Mouse (Mus musculus) adrenal gland, postnatal 14 days (tissue): ENCODE data around the gene Commd3. TPM values are rescaled to one million over a fixed set of nuclear protein-coding genes. Genes with fewer than 3 reads are reported as not detected.

Experiments used
- DNase-seq: peaks from one replicate; pipeline ENCODE4 v3.0.0; 2021; ENCODE audit warnings: mixed read lengths
- total RNA-seq: library from RNA; stranded (reverse); gene quantifications from 2 replicates; pipeline ENCODE4 v1.2.3, GENCODE M21; 2021

Gene Commd3
- total RNA-seq, 1 experiment from 2014 or later = 105 TPM

DNA sequence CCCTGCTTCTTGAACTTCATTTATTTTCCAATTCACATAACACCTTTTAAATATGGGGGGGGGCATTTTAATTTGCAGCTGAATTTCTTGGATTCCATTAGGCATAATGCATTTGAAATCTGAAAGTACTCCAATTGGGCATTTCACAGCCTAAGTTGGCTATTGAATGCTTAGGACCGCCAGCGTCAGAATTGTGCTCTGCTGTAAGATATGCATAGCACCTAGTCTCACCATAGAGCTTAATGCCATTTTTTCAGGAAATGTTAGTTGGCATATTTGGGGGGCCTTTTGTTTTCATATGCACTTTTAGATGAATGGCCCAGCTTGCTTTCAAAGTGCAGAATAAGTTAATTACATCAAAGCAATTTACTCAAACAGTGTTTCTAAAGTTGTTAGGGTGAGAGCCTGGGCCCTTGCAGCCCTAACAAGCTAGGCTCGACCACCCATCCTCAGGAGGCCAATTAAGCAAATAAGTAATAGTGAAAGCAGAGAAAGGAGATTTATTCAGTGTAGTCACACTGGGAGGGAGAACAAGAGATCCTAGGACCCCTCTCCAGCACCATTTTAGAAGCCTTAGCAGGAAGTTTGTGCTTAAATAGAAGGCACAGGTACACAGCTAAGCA is 50.1 kb downstream of the Commd3 start:
- no peak for DNase-seq

- no peak for DNase-seq
Measured at GRCm38 (mm10) chr2:18724462-18724861, 52.3 kb downstream of the Commd3 start.

Other genes with a start within 250 kb of the Commd3 start
- 52.0 and 53.0 TPM in 2 replicates for gene Bmi1, start 4.6 kb downstream of the Commd3 start, total RNA-seq
- gene Spag6, start 21.6 kb downstream of the Commd3 start, total RNA-seq = 0.41 and 0.56 TPM in 2 replicates